Mouse (Mus musculus) embryonic stem cell, embryonic (primary cell): ENCODE measurements around the gene Cyp2d11.
"Not testable (repeated sequence)": the region's sequence is repeated elsewhere in the genome, so short reads cannot be mapped to it uniquely, and the experiment has no call there.

Source experiments
- CTCF ChIA-PET, 4 experiments: fragments of 300-600 bp in 2 of 4; fragments of 350-600 bp in 2 of 4; sonication (Branson Sonifier 250); formaldehyde crosslinking; loops; one replicate each; lab custom pipeline; 2022; ENCODE audit warnings: inconsistent platforms in 2 of 4; lab: Charles Lee
- POLR2A ChIA-PET, 4 experiments: fragments of 300-600 bp in 2 of 4; fragments of 350-600 bp in 2 of 4; sonication (Branson Sonifier 250); formaldehyde crosslinking; loops; one replicate each; lab custom pipeline; 2022; ENCODE audit warnings: antibody characterized with exemption in 4 of 4, inconsistent platforms in 1 of 4; lab: Charles Lee

The Cyp2d11 gene

DNA sequence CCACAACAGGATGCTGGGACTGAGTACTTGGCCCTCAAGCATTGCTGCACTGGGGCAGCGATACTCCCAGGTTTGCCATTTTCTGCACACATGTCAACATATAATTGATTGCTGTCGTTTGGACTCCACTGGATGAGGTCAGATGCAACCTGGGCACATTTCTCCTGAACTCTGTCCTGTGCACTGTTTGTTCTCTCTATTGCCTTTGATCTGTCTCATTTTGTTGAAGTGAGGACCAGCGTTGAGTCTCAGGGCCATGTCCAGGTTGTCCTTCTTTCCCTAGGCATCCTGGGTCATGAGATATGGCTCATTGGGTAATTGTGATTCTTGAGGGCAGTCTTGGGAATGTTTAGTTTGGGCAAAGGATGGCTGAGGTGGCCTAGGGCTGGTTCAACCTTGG, 2.1 kb upstream of the Cyp2d11 start:
- CTCF ChIA-PET, POLR2A ChIA-PET: not testable (repeated sequence)

DNA sequence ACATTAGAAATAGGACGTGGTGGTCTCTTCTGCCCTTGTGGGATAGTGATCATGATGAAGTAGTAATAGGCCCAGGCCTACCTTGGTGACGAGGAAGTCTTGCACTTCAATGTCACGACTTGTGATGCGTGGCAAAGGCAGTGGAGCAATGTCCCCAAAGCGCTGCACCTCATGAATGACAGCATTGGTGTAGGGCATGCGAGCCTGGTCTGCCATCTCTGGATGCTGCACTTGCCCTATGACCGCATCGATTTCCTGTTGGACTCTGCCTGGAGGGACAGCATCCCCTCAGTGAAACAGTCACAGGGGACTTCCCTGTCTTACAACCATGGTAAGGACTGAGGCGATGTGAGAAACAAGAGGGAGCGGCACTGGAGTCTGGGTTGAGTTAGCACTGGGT, 3.9 kb downstream of the Cyp2d11 start:
- CTCF ChIA-PET, POLR2A ChIA-PET: not testable (repeated sequence)

DNA sequence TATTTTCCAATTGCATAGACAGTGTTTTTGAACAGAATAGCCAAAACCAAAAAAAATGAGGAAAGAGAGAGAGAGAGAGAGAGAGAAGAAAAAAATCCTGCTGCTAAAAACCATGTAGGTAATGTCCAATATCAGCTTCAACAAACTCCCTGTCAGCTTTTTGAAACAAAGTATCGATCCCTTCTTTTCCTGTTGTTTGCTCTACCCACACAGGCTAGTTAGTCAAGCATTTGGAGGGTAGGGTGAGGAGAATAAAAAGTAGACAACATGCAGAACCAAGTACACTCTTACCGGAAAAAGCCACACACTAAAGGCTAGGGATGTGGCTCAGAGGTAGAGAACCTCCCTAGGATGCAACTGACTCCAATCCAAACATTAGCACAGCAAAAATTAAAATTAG, 8.1 kb downstream of the Cyp2d11 start:
- CTCF ChIA-PET: no interaction called here
- POLR2A ChIA-PET: no interaction called here

DNA sequence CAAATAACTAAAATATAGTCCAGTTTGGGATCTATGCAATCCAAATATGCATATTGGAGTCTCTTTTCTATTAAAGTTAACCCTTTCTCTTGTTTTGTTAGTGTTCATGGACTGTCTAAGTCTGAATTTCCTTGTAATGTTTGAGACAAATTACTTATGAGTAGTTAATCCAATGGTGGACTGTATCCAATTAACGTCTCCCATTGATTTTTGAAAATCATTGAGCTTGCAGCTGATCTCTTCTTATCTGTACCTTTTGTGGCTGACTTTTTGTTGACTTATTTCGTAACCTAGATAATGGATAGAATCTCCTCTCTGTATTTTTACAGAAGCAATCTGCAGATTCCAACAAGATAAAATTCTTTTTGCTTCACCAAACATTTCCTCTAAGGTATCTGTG, 11.4 kb downstream of the Cyp2d11 start:
- ChIA-PET CTCF (no interaction called here), POLR2A (interaction anchor here in 1 of 4 experiments (0.9 kb wide), 1 partner anchor 36 kb away, joined by 3 read pairs; no protein-coding TSS in a partner anchor)

DNA sequence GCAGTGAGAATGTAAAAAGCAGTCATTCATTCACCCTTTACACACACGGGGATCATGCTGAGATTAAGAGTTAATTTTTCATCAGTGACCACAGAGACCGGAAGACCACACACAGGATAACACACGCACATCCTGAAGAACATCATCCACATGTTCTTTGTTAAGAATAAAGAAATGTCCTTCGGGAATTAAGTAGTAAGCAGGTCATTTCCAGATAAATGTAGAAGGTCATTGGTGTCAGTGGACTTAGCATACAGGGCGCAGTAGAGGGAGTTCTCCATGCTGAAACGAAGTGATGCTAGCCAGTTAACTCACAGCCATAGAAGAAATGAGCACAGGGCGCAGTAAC, 13.1 kb downstream of the Cyp2d11 start:
- ChIA-PET CTCF (no interaction called here), POLR2A (interaction anchor here in 1 of 4 experiments (0.6 kb wide), 1 partner anchor 542 kb away, joined by 4 read pairs; no protein-coding TSS in a partner anchor)

DNA sequence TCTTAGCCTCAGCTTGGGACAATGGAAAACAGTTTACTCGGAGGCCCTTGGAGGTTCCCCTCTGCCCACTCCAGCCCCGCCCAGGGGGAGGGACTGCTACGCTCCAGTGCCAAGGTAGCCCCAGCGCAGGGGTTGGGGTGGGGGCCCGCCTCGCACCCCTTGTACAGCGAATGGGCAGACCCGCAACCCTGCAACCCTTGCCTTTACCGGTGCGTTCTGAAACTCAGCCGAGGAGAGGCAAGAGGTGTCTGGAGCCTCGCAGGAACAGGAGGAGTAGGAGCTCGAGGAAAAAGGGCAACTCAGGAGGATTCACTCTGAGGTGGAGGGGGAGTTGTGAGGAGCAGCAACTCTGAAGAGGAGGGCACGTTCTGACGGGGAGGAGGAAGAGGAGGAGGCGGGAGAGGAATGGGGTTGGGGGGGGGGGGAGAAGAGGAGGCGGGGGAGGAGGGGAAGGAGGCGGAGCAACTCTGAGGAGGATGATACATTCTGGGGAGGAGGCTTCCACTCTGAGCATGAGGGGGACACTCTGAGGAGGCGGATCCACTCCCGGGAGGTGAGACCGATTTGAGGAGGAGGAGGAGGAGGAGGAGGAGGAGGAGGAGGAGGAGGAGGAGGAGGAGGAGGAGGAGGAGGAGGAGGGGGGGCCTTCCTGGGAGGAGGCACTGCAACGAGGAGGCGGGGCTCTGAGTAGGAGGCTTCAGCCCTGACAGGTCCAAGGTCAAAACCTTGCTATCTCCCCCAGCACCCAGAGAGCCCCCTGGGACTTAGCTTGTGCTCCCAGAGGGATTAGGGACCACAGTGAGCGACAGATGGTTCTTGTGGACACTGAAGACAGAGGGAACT, 13.7 kb downstream of the Cyp2d11 start, which contains the start of gene Cyp2d22:
Gene Cyp2d22, minus strand, starts transcription at position 390 of the 843 bp plus-strand sequence.
- ChIA-PET POLR2A (interaction anchor here in 2 of 4 experiments (0.5 to 2.6 kb wide), 7 partner anchors 19 to 1489 kb away, joined by 3 to 12 read pairs (median 4); partner anchors contain the start of genes Ndufa6 (in 1 of the 2) and Poldip3 (in 1 of the 2)), CTCF (interaction anchor here in 1 of 4 experiments (0.9 to 1.2 kb wide), 2 partner anchors 37 to 42 kb away, joined by 3 to 6 read pairs; partner anchors contain the start of genes Naga, Pheta2 and Smdt1)

DNA sequence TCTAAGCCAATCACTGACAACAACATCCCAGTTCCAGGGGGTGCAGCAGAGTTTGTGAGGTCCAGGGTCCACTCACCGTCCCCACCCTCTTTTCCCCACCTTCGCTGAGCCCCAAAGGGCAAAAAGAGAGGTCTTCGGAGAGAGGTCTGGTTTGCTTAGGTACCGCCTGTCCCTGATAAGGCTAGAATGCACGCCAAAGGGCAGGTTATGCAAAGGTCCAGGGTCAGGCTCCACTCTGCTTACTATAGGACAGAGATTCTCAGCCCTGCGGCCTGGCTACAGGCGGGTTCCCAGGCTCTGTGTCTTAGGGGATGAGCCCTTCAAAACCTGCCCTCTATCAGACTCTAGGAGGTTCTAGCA, 14.3 kb downstream of the Cyp2d11 start:
- ChIA-PET POLR2A (interaction anchor here in 3 of 4 experiments (0.5 to 2.6 kb wide), 9 partner anchors 19 to 1490 kb away, joined by 3 to 12 read pairs (median 4); partner anchors contain the start of genes Ndufa6 (in 1 of the 3) and Poldip3 (in 1 of the 3)), CTCF (interaction anchor here in 1 of 4 experiments (0.9 to 1.2 kb wide), 3 partner anchors 38 to 108 kb away, joined by 3 to 6 read pairs (median 3); partner anchors contain the start of genes Naga, Pheta2 and Smdt1)

DNA sequence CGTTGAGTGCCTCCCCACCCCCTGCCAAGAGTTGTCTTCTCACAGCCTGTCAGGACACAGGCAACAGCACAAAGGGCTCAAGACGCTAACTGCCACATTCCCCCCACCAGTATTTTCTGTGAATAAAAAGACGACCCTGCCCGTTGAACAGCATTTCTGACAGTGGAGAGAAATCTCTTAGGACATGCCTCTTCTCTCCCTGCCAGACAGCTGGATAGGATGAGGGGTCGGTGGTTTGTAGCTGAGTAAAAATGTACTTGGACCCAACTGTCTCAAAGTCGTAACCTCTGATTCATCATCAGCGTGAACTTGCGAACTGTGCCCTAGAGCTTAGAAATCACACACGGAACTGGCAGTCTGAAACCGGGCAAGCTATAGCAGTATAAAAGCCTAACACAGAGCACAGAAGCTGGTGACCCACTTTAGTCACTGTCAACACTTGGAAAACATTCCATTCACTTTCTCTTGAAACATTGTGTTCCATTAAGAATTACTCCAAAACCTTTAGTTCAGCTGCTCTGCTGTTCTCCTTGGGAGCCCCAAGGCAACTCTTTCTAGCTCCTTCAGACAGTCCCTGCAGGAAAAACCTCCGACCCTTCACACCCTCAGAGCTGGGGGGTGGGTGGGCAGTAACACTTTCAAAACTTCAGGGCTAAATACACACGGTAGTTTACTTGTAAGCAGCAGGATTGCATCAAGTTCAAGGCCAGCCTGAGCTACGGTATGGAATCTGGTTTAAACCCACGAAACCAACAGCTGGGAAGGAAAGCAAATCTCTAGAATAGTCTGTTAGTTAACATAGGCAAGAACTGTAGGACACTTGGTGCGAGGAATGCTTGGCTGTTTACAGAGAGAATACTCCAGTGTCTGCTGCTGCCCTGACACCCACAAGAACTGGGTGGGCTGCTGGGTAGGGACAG, 15.3 kb downstream of the Cyp2d11 start:
- ChIA-PET CTCF (interaction anchor here in 2 of 4 experiments (0.6 to 0.9 kb wide), 3 partner anchors 40 to 107 kb away, joined by 3 to 4 read pairs (median 3); partner anchors contain the start of genes Naga (in 1 of the 2), Pheta2 (in 1 of the 2) and Smdt1 (in 1 of the 2)), POLR2A (interaction anchor here in 2 of 4 experiments (0.7 to 2.6 kb wide), 5 partner anchors 18 to 562 kb away, joined by 3 to 12 read pairs (median 4); partner anchors contain the start of gene Ndufa6 (in 1 of the 2))

DNA sequence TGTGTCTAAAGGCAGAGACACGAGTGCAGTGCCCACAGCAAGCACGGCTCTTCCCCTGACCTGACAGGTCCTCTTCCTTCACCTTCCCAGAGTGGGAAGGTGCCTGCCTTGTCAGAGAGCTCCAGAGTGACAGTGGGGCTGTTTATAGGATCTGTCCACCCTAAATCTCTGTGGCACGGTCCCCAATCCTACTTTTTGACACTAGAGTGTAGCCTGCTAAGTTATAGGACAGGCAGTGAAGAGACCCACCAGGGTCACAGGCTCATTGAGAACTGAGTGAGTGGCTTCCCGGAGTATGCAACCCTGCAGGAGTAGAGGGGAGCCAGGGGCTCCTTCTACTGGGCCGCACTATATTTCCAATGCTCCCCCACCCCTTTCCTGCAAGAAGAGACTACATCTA, 16.1 kb downstream of the Cyp2d11 start:
- ChIA-PET CTCF (interaction anchor here in 1 of 4 experiments (0.6 kb wide), 1 partner anchor 786 kb away, joined by 15 read pairs; no protein-coding TSS in a partner anchor), POLR2A (interaction anchor here in 2 of 4 experiments (1.1 to 2.6 kb wide), 3 partner anchors 17 to 24 kb away, joined by 3 to 12 read pairs (median 10); partner anchors contain the start of gene Ndufa6 (in 1 of the 2))

DNA sequence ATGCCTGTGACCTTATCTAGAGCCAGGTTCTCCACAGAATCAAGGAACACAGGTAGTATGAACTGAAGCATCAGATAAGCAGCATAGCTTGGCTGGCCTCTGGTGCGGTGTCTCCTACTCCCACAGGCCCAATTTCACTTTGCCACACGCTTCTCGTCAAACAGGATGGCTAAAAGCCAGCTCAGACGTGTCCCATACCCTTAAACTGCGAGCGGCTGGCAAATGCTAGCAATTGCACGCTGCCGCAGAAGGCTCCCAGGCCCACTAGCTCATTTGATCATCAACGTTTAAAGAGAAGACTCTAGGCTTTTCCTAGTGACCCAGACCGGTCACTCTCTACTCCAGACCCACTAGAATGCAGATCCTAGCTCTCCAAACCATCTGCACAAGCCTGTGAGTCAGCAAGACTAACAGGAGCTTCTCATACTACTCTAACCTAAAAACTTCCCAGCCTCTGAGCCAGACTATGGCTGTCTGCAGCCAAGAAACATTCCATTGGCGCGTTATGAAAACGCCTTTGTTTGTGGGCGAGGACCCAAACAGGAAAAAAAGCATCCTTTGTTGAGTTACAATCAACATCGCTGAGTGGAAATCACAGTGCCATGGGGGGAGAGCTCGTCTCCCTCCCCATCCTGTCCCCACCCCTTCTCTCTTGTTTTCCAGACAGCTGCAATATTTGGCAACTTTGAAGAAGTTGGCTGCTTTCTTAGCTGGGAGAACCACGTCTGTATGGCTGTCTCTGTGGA, 17.3 kb downstream of the Cyp2d11 start:
- CTCF ChIA-PET: interaction anchor here in 3 of 4 experiments (0.5 to 1.7 kb wide), 5 partner anchors 18 to 406 kb away, joined by 3 to 10 read pairs (median 7); partner anchors contain the start of gene Ndufa6 (in 1 of the 3)
- POLR2A ChIA-PET: interaction anchor here in 2 of 4 experiments (0.7 to 2.1 kb wide), 8 partner anchors 15 to 468 kb away, joined by 3 to 7 read pairs (median 3); partner anchors contain the start of gene Ndufa6 (in 2 of the 2)

DNA sequence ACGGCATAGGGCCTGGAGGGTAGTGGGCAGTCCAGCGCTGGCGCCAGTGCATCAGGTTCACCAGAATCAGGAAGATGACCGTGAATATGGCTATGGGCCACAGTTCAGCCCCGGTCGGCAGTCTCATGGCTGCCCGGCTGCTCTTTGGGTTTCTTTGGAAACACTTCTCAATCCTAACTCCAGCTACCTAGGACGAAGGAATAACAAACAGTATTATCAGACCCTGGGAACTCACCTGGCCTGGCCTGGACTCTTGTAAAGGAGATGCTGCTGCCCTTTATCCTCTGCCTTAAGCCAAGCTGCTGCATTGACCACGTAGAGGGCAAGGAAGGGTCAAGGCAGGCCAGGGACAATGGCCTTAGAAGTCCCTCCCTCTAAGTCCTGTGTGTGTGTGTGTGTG, 18.0 kb downstream of the Cyp2d11 start:
- POLR2A ChIA-PET: interaction anchor here in 3 of 4 experiments (0.6 to 2.1 kb wide), 6 partner anchors 15 to 440 kb away, joined by 3 to 7 read pairs (median 4); partner anchors contain the start of gene Ndufa6 (in 2 of the 3)
- CTCF ChIA-PET: interaction anchor here in 3 of 4 experiments (0.5 to 1.7 kb wide), 3 partner anchors 21 to 159 kb away, joined by 4 to 10 read pairs (median 7); partner anchors contain the start of gene Ndufa6 (in 1 of the 3)

DNA sequence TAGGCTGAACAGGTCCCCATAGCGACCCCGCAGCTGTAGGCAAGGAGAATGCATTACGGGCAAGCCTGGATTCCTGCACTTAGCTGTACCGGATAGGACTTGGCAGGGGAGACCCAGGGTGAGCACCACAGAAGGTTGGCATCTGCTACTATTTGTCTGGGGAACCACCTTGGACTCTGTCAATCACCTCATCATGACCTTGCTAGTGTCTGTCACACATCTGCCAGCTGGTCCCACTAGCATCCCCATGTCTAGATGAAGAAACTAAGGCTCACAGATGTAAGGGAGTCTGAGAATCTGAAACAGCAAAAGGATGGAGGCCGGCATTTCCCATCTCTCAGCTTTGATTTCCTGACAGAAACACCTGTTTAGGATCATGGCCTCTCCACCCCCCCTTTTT, 19.4 kb downstream of the Cyp2d11 start:
- ChIA-PET CTCF (interaction anchor here in 2 of 4 experiments (0.7 to 1.2 kb wide), 2 partner anchors 43 to 431 kb away, joined by 3 to 6 read pairs; no protein-coding TSS in a partner anchor), POLR2A (interaction anchor here in 2 of 4 experiments (1.8 to 2.2 kb wide), 3 partner anchors 13 to 15 kb away, joined by 6 to 7 read pairs (median 7); no protein-coding TSS in a partner anchor)

DNA sequence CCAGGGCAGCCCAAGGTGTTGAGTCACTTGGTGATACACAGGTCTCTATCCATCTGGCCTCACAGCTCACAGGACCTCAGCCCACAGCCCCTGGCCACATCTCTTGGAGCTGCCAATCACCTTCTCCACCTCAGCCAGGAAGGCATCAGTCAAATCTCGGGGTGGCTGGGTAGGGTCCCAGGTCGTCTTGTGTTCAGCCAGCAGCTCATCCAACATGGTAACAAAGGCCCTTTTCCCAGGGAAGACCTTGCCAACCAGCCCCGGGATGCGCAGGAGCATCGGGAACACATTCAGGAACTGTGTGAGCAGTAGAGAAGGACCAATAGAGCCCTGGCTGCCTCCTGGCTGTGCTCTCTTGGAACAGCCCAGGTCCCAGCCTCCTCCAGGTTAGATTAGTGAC, 20.8 kb downstream of the Cyp2d11 start:
- POLR2A ChIA-PET: interaction anchor here in 3 of 4 experiments (1.5 to 2.2 kb wide), 5 partner anchors 11 to 18 kb away, joined by 4 to 7 read pairs (median 5); no protein-coding TSS in a partner anchor

DNA sequence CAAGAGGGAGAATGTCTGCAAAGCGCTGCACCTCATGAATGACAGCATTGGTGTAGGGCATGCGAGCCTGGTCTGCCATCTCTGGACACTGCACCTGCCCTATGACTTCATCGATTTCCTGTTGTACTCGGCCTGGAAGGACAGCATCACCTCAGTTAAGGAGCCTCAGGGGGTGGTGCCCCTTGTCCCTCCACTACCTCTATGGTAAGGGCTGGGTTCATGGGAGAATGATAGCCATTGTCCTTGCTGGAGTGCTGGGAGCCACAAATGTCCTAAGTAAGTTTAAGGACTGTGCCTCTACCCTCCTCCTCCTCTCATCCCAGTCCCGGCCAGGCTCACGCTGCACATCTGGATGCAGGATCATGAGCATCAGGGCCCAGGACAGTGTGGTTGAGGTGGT, 21.4 kb downstream of the Cyp2d11 start:
- POLR2A ChIA-PET: interaction anchor here in 3 of 4 experiments (1.5 to 2.2 kb wide), 5 partner anchors 11 to 17 kb away, joined by 4 to 7 read pairs (median 5); no protein-coding TSS in a partner anchor

More for the DNA sequence above, 20.8 kb downstream of the Cyp2d11 start:
- CTCF ChIA-PET: interaction anchor here in 1 of 4 experiments (1.7 kb wide), 1 partner anchor 11 kb away, joined by 6 read pairs; no protein-coding TSS in a partner anchor

DNA sequence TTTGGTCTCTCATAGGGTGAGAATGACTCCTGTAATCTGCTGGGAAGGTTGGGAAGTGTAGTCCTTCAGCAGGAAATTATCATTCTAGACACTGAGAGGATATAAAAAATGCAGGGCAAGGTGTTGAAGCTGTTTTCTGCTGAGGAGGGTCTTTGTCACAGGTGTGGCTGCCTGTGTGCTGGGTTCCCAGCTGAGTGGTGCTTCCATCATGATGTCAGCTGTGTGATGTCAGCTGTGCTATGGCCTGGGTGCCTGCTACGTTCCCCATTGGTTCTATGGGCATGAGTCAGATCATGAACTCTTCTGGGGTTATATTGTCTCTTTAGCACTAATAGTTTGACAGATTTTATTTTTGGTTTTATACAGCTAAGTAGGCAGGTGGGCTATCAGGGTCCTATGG, 25.0 kb downstream of the Cyp2d11 start:
- ChIA-PET POLR2A (interaction anchor here in 2 of 4 experiments (0.5 to 1.2 kb wide), 6 partner anchors 9 to 1109 kb away, joined by 3 to 6 read pairs (median 3); partner anchors contain the start of genes Naga (in 1 of the 2), Pheta2 (in 1 of the 2) and Smdt1 (in 1 of the 2)), CTCF (interaction anchor here in 1 of 4 experiments (0.6 kb wide), 1 partner anchor 727 kb away, joined by 9 read pairs; no protein-coding TSS in a partner anchor)

More for the DNA sequence above, 21.4 kb downstream of the Cyp2d11 start:
- CTCF ChIA-PET: interaction anchor here in 1 of 4 experiments (1.7 kb wide), 1 partner anchor 11 kb away, joined by 6 read pairs; no protein-coding TSS in a partner anchor

DNA sequence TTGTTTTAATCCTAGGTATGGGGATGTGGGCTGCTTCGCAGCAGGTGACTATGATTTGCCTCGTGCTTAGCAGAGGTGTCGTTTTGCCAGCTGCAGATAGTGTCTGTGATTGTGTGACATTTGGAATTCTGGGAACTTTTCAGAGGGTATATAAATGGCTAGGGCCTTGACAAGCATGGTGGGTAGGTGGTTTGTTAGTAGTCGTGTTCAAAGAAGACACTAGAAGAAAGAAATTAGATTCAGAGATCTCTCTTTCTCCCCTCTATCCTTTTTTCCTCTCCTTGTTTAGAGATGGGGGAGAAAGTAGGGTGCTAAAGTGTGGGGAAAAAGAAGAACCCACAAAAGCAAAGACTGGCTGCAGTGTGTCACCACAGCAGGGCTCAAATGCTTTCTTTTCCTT, 25.7 kb downstream of the Cyp2d11 start:
- ChIA-PET POLR2A (interaction anchor here in 2 of 4 experiments (0.5 to 1.2 kb wide), 5 partner anchors 8 to 352 kb away, joined by 3 to 6 read pairs (median 3); partner anchors contain the start of genes Naga (in 1 of the 2), Pheta2 (in 1 of the 2) and Smdt1 (in 1 of the 2)), CTCF (interaction anchor here in 1 of 4 experiments (0.6 kb wide), 1 partner anchor 728 kb away, joined by 9 read pairs; no protein-coding TSS in a partner anchor)
